Mouse (Mus musculus): Measurements from ENCODE around the gene Dnah3.

Gene Dnah3

GRCm38 (mm10) chr7:120095180-120095579, at the start of gene Dnah3:
Dnah3 (minus strand) TSS chr7:120095280.
- no peak for DNase-seq (ENCODE audit: low spot score in 2 of 2)

DNA sequence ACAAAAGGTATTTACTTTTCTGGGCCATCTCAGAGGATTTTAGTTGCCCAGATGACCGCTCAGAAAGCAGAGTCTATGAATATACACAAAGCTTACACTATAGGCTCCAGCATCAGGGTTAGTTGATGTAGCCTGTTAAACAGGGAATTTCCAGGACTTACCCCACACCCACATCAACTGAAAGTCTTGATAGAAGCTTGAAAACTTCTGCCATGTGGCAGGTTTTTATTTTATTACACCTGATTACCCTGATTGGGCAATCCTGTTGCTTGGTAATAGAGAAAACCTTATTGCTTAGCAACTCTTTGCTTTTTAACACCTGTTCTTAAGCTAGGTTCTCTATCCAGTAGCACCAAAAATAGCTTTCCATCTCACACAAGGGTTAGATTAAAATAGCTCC, 47.7 kb upstream of the Dnah3 start:
- DNase-seq (ENCODE audit: low spot score in 2 of 2) = no peak

GRCm38 (mm10) chr7:120128951-120129350, 33.9 kb upstream of the Dnah3 start:
- DNase-seq (ENCODE audit: low spot score in 2 of 2) = peak; percentile 16 to 50

- no peak for DNase-seq (ENCODE audit: low spot score in 2 of 2)
Measured at GRCm38 (mm10) chr7:120127686-120128059, 32.6 kb upstream of the Dnah3 start.

GRCm38 (mm10) chr7:120126976-120127685, 32.1 kb upstream of the Dnah3 start:
- DNase-seq (ENCODE audit: low spot score in 2 of 2) = no peak

- DNase-seq (ENCODE audit: low spot score in 2 of 2) = peak; percentile 64 to 70
Measured at GRCm38 (mm10) chr7:120124844-120125243, 29.8 kb upstream of the Dnah3 start.

- no peak for DNase-seq (ENCODE audit: low spot score in 2 of 2)
Measured at GRCm38 (mm10) chr7:120123776-120124175, 28.7 kb upstream of the Dnah3 start.

DNA sequence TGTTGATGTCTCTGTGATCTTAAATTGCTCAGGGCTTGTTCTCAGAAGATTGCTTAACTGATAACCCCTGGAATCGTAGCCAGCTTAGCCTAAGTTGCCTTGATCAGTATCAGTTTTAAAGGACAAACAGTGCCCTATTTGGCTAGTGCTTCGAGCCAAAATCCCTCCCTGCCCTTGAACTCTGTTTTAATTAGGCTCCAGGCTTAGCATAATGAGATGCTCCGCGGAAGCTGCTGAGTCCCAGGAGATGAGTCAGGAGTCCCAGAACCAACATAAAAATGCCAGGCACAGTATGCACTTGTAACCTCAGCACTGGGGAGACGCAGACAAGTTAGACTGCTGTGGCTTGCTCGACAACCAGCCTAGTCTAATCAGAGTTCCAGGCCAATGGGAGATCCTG, 22.4 kb upstream of the Dnah3 start:
- DNase-seq (ENCODE audit: low spot score in 2 of 2) = no peak

GRCm38 (mm10) chr7:120116976-120117375, 21.9 kb upstream of the Dnah3 start:
- no peak for DNase-seq (ENCODE audit: low spot score in 2 of 2)

GRCm38 (mm10) chr7:120109676-120110075, 14.6 kb upstream of the Dnah3 start:
- no peak for DNase-seq (ENCODE audit: low spot score in 2 of 2)

DNA sequence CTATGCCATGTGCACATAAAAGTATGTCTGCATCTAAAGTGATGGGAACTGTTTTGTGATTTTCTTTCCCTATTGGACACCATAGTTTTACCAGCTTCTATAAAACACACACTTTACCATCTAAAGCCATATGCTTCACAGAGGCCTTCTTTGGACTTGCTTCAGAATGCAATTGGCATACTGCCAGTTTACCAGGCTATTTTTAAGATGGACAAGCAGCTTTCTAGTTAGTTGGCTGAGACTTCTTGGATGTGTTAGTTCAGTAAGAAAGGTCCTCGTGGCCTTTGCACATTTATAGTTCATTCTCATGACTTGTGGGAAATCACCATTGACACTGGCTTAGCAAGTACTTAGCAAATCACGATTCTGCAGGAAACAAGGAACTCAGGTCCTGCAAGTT, 11.3 kb upstream of the Dnah3 start:
- no peak for DNase-seq (ENCODE audit: low spot score in 2 of 2)

- DNase-seq (ENCODE audit: low spot score in 2 of 2) = no peak
Measured at GRCm38 (mm10) chr7:120104975-120105374, 9.9 kb upstream of the Dnah3 start.

DNA sequence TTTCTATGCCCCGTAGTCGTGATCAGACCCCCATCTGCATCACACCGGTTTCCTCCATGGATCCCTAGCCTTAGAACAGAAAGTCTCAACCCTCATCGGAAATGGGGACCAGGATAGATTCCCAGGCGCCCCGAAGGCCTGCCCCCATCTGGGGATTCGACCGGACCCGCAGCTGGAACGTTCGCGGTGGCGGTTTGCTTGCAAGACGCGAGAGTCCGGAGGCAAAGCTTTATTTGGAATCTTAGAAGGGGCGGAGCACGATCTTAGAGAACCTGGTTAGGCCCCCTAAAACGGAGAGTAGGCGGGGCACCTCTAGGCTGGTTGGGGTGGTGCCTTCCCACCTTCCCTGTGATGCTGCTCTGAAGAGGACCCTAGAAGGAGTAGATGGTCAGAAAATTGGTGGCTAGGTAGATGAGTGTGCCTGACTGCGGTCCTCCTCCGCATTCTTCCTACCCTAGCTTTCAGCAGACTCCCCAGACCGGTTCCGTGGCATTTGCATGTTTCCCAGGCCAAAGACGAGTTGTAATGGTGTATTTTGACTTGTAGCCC, 8.0 kb upstream of the Dnah3 start:
- peak in 1 of 2 experiments; percentile 11 for DNase-seq (ENCODE audit: low spot score in 2 of 2)

DNA sequence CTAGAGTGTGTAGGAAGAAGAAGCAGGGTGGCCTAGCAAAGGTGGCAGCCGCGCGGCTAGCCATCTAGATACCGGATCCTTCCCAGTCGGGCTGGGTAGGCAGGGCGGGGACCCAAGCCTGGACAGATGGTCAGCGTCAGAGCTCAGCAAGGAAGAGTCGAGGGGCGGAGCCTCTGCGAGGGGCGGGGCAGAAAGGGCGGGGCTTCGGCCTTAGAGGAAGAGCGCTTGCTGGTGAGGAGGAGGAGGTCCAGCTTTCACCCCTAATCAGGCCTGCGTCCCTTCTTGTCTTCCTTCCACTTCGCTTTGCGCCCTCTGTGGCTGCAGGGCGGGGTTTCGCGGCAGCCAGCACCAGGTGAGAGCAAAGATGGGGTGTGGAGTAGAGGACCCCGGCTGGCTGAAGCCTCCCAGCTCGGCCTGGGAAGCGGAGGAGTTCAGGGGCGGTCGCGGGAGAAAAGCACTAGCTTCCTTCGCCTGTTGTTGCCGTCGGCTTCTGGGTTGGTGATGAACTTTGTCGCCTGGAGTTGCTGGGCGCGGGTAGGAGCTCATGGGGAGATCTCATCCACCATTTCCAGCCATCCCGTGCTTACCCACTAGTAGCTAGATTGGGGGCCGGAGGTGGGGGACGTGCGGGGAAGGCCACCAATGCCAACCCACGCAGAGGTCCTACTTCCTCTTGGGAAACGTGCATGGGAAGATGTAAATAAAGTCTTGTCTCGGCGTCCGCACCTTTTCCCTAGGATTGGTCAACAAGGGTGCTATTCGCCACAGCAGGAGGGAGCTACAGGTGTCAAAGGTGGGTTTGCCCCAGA, 7.3 kb upstream of the Dnah3 start, which contains the start of gene Tmem159:
Gene Tmem159 (plus strand): TSS at position 190 of the 809 bp plus-strand sequence.
- peak; percentile 26 to 60 for DNase-seq (ENCODE audit: low spot score in 2 of 2)

DNA sequence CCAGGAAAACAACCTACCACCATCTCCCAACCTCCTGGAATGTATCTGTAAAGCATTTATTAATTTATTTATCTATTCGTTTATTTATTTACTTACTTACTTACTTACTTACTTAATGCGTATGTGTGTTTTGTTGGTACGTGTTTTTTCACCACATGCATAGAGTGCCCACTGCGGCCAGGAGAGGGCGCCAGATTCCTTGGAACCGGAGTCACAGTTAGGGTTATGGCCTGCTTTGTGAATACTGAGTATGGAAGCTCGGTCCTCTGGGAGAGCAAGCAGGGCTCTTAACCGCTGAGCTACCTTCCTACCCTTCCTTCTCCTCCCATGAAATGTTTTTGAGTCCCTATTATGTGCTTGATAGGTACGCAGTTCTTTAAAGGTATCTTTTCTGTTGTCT, 3.3 kb upstream of the Dnah3 start:
- DNase-seq (ENCODE audit: low spot score in 2 of 2) = peak; percentile 15 to 42

GRCm38 (mm10) chr7:120097845-120098244, 2.8 kb upstream of the Dnah3 start:
- DNase-seq (ENCODE audit: low spot score in 2 of 2) = peak; percentile 28 to 36

DNA sequence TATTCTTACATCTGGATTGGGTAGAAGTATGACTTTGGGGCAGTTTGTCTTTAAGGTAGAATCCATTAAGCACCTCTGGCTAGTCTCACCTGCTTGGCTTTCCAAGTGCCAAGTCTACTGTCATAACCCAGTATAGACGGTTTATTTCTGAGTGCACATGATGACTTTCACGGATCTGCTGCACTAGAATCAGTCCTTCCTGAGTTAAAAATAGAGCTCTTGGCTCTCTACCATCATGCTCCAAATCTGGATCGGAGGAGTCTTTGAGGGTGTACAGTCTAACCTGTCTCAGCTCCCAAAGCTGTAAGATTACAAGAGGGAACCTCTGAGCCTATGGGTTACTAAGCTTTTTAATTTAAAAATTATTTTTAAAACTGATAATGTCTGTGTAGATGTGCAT, 864 bp downstream of the Dnah3 start:
- no peak for DNase-seq (ENCODE audit: low spot score in 2 of 2)

DNA sequence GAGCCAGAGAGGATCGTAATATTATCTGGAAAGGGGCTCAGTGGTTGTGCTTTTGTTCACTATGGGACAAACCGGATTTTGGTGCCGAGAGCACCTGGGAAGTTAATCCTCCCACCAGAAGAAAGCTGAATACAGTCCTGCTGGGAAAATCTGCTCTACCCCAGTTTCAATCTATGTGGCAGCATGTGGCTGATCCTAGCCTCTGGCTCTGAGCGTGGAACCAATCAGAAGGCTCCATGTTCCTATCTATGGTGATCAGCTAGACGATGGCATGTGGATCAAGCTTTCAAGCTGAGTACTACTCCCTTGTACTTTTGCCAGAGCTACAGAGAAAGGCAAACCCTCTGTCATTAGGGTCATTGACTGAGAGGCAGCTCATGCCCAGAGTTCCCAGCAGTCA, 2.0 kb downstream of the Dnah3 start:
- no peak for DNase-seq (ENCODE audit: low spot score in 2 of 2)

DNA sequence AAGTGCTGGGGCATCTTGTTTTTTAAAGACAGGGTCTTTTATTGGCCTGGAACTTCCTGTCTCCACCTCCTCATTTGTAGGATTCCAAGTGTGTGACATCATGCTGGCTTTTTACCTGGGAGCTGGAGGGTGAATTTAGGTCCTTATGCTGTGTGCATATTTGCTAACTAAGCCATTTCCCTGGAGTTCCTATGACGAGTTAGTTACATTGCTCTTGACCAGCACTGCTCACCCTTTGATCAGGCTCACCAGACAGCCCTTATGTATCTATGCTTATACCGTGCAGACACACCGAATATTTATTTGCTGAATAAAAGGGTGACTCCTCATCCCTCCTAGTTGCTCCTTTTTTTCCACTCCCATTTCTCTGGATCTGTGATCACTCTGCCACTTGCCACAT, 14.9 kb downstream of the Dnah3 start:
- DNase-seq (ENCODE audit: low spot score in 2 of 2) = no peak

DNA sequence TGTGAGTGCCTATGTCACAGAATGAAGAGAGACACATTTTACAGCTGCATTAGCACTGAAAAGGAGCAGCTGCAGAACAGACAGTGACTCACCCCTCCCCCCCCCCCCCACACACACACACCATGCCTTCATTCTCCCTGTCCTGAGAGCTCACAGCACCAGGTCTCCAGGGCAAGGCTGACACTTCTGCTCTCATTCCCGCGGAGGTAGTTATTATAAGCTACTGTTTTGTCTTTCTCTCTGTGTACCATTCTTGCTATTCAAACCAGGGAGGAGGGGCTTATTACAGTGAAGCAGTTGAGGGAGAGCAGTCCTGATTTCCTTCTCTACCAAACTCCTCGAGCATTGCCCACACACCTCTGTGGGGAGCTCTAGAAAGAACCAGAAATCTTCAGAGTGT, 25.9 kb downstream of the Dnah3 start:
- no peak for DNase-seq (ENCODE audit: low spot score in 2 of 2)

DNA sequence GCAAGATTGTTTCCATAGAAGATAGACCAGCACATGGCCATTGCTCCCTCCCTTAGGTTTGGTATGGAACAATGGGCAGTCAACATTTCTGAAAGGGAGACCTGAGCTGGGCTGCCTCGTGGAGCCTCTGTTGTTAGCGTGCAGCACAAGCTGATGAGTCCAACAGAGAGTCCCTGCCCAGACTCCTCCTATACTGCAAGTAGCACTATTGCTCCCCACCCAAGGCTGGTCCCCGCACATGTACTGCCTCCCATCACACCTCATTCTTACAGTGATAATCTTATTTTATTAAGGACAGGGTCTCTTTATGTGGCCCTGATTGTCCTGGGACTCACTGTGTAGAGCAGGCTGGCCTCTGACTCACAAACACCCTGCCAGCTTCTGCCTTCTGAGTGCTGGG, 27.0 kb downstream of the Dnah3 start:
- DNase-seq (ENCODE audit: low spot score in 2 of 2) = no peak

- no peak for DNase-seq (ENCODE audit: low spot score in 2 of 2)
Measured at GRCm38 (mm10) chr7:120064045-120064444, 31.0 kb downstream of the Dnah3 start.

GRCm38 (mm10) chr7:120055479-120055878, 39.6 kb downstream of the Dnah3 start:
- no peak for DNase-seq (ENCODE audit: low spot score in 2 of 2)
